Mouse (Mus musculus) megakaryocyte progenitor cell, adult 5-6 weeks (primary cell): ENCODE data around the gene Mab21l3. TPM values are rescaled to one million over a fixed set of nuclear protein-coding genes. Genes with fewer than 3 reads are reported as not detected.

ENCODE experiments used
- total RNA-seq, 2 experiments: library from RNA; stranded (forward) in 1 of 2; stranded (reverse) in 1 of 2; fragments of 157-497, 149-512 nt in 1 of 2; fragments of 200-1000 nt in 1 of 2; gene quantifications; 2 replicates each; pipeline versions ENCODE4 v1.2.3 to v1.2.4; 2015 to 2017

Mab21l3 gene
- total RNA-seq, 2 experiments from 2014 or later, result not detected

Other genes starting within 250 kb of the Mab21l3 start
- gene Atp1a1, start 244.3 kb downstream of the Mab21l3 start, total RNA-seq (2015), result 69.5 and 75.2 TPM in 2 replicates
- gene Atp1a1, start 244.3 kb downstream of the Mab21l3 start, total RNA-seq (2017), result 126 and 129 TPM in 2 replicates
- gene Slc22a15, start 75.5 kb upstream of the Mab21l3 start, total RNA-seq (2015), result 9.5 and 12.9 TPM in 2 replicates
- 5.4 and 7.4 TPM in 2 replicates for gene Slc22a15, start 75.5 kb upstream of the Mab21l3 start, total RNA-seq (2017)
- gene Nhlh2, start 161.1 kb upstream of the Mab21l3 start, total RNA-seq (2015), result not detected in 2 replicates
- not detected in 2 replicates for gene Nhlh2, start 161.1 kb upstream of the Mab21l3 start, total RNA-seq (2017)
- not detected in 2 replicates for gene Casq2, start 237.5 kb upstream of the Mab21l3 start, total RNA-seq (2015)
- gene Casq2, start 237.5 kb upstream of the Mab21l3 start, total RNA-seq (2017), result not detected in 2 replicates